Comparison of ENCODE assay signal across 8 mouse cellular contexts in genomic region chr12:23315186-23315585, GRCm38 (mm10).
A peak's percentile ranks its signal among the peaks of the same experiment; 100 is the strongest.
DNase-seq lines count a peak whose midpoint lies in the region; ATAC-seq and TF ChIP-seq lines count a peak whose summit lies in the region.
"Not testable (repeated sequence)": the region's sequence is repeated elsewhere in the genome, so short reads cannot be mapped to it uniquely, and the experiment has no call there.

No protein-coding gene starts in this region.

- not testable (repeated sequence) for H3K36me3 ChIP-seq in embryonic facial prominence, embryonic 11.5 days (replicated peaks; ENCODE audit: control insufficient read depth, insufficient read depth, low read depth, low read length); hindbrain, embryonic 12.5 days; liver, postnatal 0 days (replicated peaks; ENCODE audit: insufficient read depth, low read length)

- intact Hi-C loops in gastrocnemius, postnatal 14 days (cut with DNase I; ENCODE audit: low total_unique reads), result not testable (repeated sequence)

- not testable (repeated sequence) for ATAC-seq in embryonic facial prominence, embryonic 11.5 days (replicated peaks; ENCODE audit: insufficient number of reproducible peaks, low FRiP score, low TSS enrichment, low read depth); liver, postnatal 0 days
- 0 out of 2 replicates have a peak, but pooled peaks have one; percentile 69 for ATAC-seq in hindbrain, embryonic 12.5 days (ENCODE audit: low FRiP score)

- H3K27me3 ChIP-seq in embryonic facial prominence, embryonic 11.5 days (ENCODE audit: control insufficient read depth, insufficient read depth, low read length); hindbrain, embryonic 12.5 days; liver, postnatal 0 days (ENCODE audit: insufficient read depth, low read length): not testable (repeated sequence)

- H3K9ac ChIP-seq in embryonic facial prominence, embryonic 11.5 days (replicated peaks; ENCODE audit: low read length), result peak overlapping the region; percentile 43; the same call in 1 of the 2 replicates
- H3K9ac ChIP-seq in hindbrain, embryonic 12.5 days; liver, postnatal 0 days (replicated peaks): not testable (repeated sequence)

- peak overlapping the region; percentile 23 for H3K4me2 ChIP-seq in embryonic facial prominence, embryonic 11.5 days (ENCODE audit: low read depth, low read length)
- H3K4me2 ChIP-seq in hindbrain, embryonic 12.5 days (replicated peaks), result peak overlapping the region; percentile 45
- H3K4me2 ChIP-seq in liver, postnatal 0 days (ENCODE audit: low read depth, low read length), result 0 out of 2 replicates have a peak overlapping the region, but pooled peaks have one; percentile 13

- peak; percentile 60 for DNase-seq in R1 (ENCODE audit: low read depth, low spot score)
- peak; percentile 53 for DNase-seq in embryonic facial prominence, embryonic 11.5 days (ENCODE audit: low spot score)
- peak; percentile 3 for DNase-seq in gastrocnemius, postnatal 14 days
- DNase-seq in kidney, postnatal 4 days, result peak; percentile 15 to 46
- not testable (repeated sequence) for DNase-seq in liver, postnatal 0 days
- peak; percentile 57 for DNase-seq in neural tube, embryonic 10.5 days (ENCODE audit: extremely low spot score, low spot score)
- peak; percentile 3 for DNase-seq in thymus, postnatal 4 days

- H3K4me1 ChIP-seq in embryonic facial prominence, embryonic 11.5 days (ENCODE audit: control insufficient read depth, insufficient read depth, low read length); hindbrain, embryonic 12.5 days; liver, postnatal 0 days (ENCODE audit: insufficient read depth): not testable (repeated sequence)

- TF ChIP-seq CTCF in liver, postnatal 0 days (IDR thresholded peaks at IDR 0.05; ENCODE audit: low read depth), result not testable (repeated sequence)

- TF ChIP-seq EP300 in liver, postnatal 0 days (IDR thresholded peaks at IDR 0.05; ENCODE audit: low read depth), result not testable (repeated sequence)

- not testable (repeated sequence) for H3K9me3 ChIP-seq in embryonic facial prominence, embryonic 11.5 days (replicated peaks; ENCODE audit: control insufficient read depth, low read length); hindbrain, embryonic 12.5 days (replicated peaks); liver, postnatal 0 days (ENCODE audit: low read length)

- H3K27ac ChIP-seq in embryonic facial prominence, embryonic 11.5 days (replicated peaks; ENCODE audit: low read depth, low read length); hindbrain, embryonic 12.5 days; liver, postnatal 0 days (ENCODE audit: low read depth): not testable (repeated sequence)

- H3K4me3 ChIP-seq in embryonic facial prominence, embryonic 11.5 days (ENCODE audit: low read depth, low read length), result peak overlapping the region; percentile 32
- peak overlapping the region; percentile 39 for H3K4me3 ChIP-seq in hindbrain, embryonic 12.5 days
- not testable (repeated sequence) for H3K4me3 ChIP-seq in liver, postnatal 0 days (ENCODE audit: low read depth, low read length)

- whole genome bisulfite sequencing in embryonic facial prominence, embryonic 11.5 days, result under 1% methylated on average over 18 of the region's 38 CpGs
- under 1% methylated on average over 20 of the region's 38 CpGs for WGBS in hindbrain, embryonic 12.5 days
- WGBS in liver, postnatal 0 days (ENCODE audit: insufficient replicate concordance), result under 1% methylated on average over 16 of the region's 38 CpGs
